Mouse (Mus musculus) stomach, embryonic 16.5 days (tissue): Measurements from ENCODE around the gene Dmrt2. TPM values are rescaled to one million over a fixed set of nuclear protein-coding genes. Genes with fewer than 3 reads are reported as not detected.

Experiments
- ATAC-seq: fragments of 200-750 bp; cut with Nextera tagmentation; 2 replicates; pipeline ENCODE4 v1.8.0; 2017; ENCODE audit warnings: moderate number of reproducible peaks, moderate TSS enrichment; ENCODE audit not compliant: insufficient read depth, low FRiP score
- H3K27ac ChIP-seq: fragments of 300-500 bp; sonication (generic); 2 replicates; pipeline ENCODE4 v1.5.1; 2014; ENCODE audit warnings: low read length
- H3K27me3 ChIP-seq: fragments of 300-500 bp; sonication (generic); 2 replicates; pipeline ENCODE4 v1.6.1; 2014; ENCODE audit warnings: low read length, control low read depth, mixed read lengths; ENCODE audit not compliant: control insufficient read depth, insufficient read depth
- H3K36me3 ChIP-seq: fragments of 300-500 bp; sonication (generic); 2 replicates; pipeline ENCODE4 v1.6.1; 2014; ENCODE audit warnings: low read length; ENCODE audit not compliant: control insufficient read depth, insufficient read depth
- H3K4me1 ChIP-seq: fragments of 300-500 bp; sonication (generic); 2 replicates; pipeline ENCODE4 v1.6.1; 2014; ENCODE audit warnings: low read length, control low read depth, mixed read lengths; ENCODE audit not compliant: control insufficient read depth, insufficient read depth
- H3K4me2 ChIP-seq: fragments of 300-500 bp; sonication (generic); 2 replicates; pipeline ENCODE4 v1.6.1; 2014; ENCODE audit warnings: low read depth, low read length, mixed read lengths
- H3K4me3 ChIP-seq: fragments of 300-500 bp; sonication (generic); replicated peaks from 2 replicates; pipeline ENCODE4 v1.5.1; 2014; ENCODE audit warnings: mild to moderate bottlenecking, low read length
- H3K9ac ChIP-seq: fragments of 300-500 bp; sonication (generic); 2 replicates; pipeline ENCODE4 v1.6.1; 2014; ENCODE audit warnings: low read length
- H3K9me3 ChIP-seq: fragments of 300-500 bp; sonication (generic); replicated peaks from 2 replicates; pipeline ENCODE4 v1.6.1; 2016; ENCODE audit warnings: low read length, control low read depth; ENCODE audit not compliant: control insufficient read depth
- WGBS: fragments of 180-500 bp; shearing (Covaris S2); extraction: QIAGEN DNeasy Blood & Tissue Kit; methylation state at CpG from one replicate; pipeline ENCODE4 v1.1.7; 2014; 5-methylcytosine and 5-hydroxymethylcytosine counted together
- polyA plus RNA-seq: library from polyadenylated mRNA; unstranded; fragments of >200 nt; fragmentation: Nextera tagmentation; extraction: Ambion mirVana; gene quantifications from 2 replicates; pipeline ENCODE4 v1.2.1, GENCODE M21; 2015

Dmrt2 gene
- polyA plus RNA-seq, 1 experiment from 2014 or later = 1.0 TPM

GRCm38 (mm10) chr19:25674056-25674420 is 1.8 kb downstream of the Dmrt2 start:
- ATAC-seq = no peak
- H3K9ac ChIP-seq = peak overlapping the region; percentile 59; the same call in 1 of the 2 replicates

DNA sequence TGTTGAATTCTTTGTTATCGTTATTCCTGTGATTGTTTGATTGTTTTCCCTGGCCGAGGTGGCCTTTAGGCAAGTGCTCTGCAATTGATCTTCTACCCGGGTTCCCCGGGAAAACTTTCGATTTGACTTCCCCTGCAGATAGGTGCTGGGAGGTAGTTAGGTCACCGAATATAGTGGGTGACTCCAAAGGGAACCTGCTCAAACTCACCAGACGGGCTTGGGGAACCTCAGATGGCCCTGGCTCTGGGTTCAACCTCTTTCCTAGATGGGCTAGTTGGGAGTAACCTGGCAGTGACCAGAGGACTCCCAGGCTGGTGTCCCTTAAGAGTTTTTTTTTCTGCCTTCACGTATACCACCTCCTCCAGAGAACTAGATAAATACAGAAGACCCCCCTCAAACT is 2.5 kb downstream of the Dmrt2 start:
- Histone ChIP-seq H3K27me3 (peaks cover 58% of the 10 kb centered on the region), H3K4me2 (peak overlapping the region; percentile 73; the same call in 1 of the 2 replicates)

More at GRCm38 (mm10) chr19:25674056-25674420, 1.8 kb downstream of the Dmrt2 start:
- no peaks in the 10 kb centered on the region for H3K9me3 ChIP-seq
- peaks cover 65% of the 10 kb centered on the region for H3K27me3 ChIP-seq
- H3K36me3 ChIP-seq = no peaks in the 10 kb centered on the region
- 3% methylated on average over 15 of the region's 15 CpGs for WGBS
- no peak overlapping the region for H3K27ac ChIP-seq
- H3K4me3 ChIP-seq = peak overlapping the region; percentile 48
- peaks cover 8% of the 10 kb centered on the region; the same call in 1 of the 2 replicates for H3K4me1 ChIP-seq
- peak overlapping the region; percentile 73 for H3K4me2 ChIP-seq

DNA sequence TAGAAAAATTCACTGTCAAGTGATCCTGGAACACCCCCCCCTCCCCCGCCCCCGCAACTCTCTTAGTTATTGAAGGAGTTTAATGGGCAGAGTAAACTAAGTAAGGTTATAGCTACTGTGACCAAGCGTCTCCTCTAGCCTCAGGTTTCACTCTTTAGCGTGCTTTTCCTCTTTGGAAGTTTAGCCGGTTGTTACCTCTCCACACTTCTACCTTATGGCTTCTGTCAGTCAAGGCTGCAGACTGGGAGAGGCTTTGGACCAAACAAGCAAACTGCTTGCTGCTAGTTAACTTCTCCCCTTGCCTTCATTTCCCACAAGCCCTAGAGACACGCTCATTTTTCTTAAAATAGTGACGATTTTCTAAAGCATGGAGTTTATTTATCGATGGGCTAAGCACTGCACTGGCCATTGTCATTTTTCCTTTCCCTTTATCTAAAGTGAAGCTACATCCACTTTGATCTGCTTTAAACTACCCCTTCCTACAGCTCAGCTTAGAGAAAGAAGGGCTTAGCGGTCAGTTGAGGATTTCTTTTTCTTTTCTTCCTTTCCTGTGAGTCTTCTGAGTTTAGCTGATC is 3.7 kb downstream of the Dmrt2 start:
- WGBS = 19% methylated on average over 9 of the region's 9 CpGs
- H3K27me3 ChIP-seq = peaks cover 48% of the 10 kb centered on the region
- H3K4me1 ChIP-seq = peaks cover 8% of the 10 kb centered on the region; the same call in 1 of the 2 replicates
- H3K36me3 ChIP-seq = no peaks in the 10 kb centered on the region
- H3K9ac ChIP-seq = no peak overlapping the region
- no peak overlapping the region for H3K4me3 ChIP-seq
- no peaks in the 10 kb centered on the region for H3K9me3 ChIP-seq
- no peak overlapping the region for H3K27ac ChIP-seq
- ATAC-seq = no peak
- no peak overlapping the region for H3K4me2 ChIP-seq

More for the DNA sequence above, 2.5 kb downstream of the Dmrt2 start:
- no peak for ATAC-seq
- Histone ChIP-seq H3K9me3 (no peaks in the 10 kb centered on the region), H3K9ac (no peak overlapping the region), H3K27ac (no peak overlapping the region), H3K4me1 (peaks cover 8% of the 10 kb centered on the region; the same call in 1 of the 2 replicates), H3K36me3 (no peaks in the 10 kb centered on the region), H3K4me3 (no peak overlapping the region)
- WGBS = 8% methylated on average over 8 of the region's 8 CpGs

- Histone ChIP-seq H3K4me2 (no peak overlapping the region), H3K9ac (no peak overlapping the region), H3K4me3 (no peak overlapping the region), H3K27me3 (no peaks in the 10 kb centered on the region), H3K9me3 (no peaks in the 10 kb centered on the region), H3K36me3 (no peaks in the 10 kb centered on the region), H3K27ac (no peak overlapping the region), H3K4me1 (no peaks in the 10 kb centered on the region)
- WGBS = 75% methylated on average over 14 of the region's 14 CpGs
- no peak for ATAC-seq
These were observed 26.6 kb downstream of the Dmrt2 start for GRCm38 (mm10) chr19:25698850-25699249.

DNA sequence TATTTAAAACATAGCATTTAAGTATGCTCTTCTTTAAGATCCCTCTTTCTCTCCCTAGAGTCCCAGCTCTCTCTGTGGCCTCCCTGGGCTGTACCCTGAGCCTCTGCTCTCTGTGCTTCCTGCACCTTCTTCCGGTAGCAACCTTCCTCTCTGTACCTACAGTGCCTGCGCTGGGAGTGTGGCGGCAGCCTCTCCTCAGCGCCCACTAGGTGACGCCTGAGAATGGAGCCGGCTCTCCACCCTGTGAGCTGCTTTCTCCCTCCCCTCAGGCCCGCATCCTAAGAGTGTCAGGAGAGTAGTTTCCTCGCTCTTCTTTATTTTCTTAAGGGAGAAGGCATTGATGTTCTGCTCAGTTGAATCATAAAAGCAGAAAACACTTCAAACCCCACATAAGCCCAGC is 41.2 kb downstream of the Dmrt2 start:
- ATAC-seq = peak; percentile 78; the same call in 1 of the 2 replicates
- no peaks in the 10 kb centered on the region for H3K27me3 ChIP-seq
- H3K4me1 ChIP-seq = no peaks in the 10 kb centered on the region
- H3K36me3 ChIP-seq = no peaks in the 10 kb centered on the region
- H3K27ac ChIP-seq = no peak overlapping the region
- H3K9ac ChIP-seq = no peak overlapping the region
- no peaks in the 10 kb centered on the region for H3K9me3 ChIP-seq
- no peak overlapping the region for H3K4me2 ChIP-seq
- 8% methylated on average over 8 of the region's 8 CpGs for WGBS
- H3K4me3 ChIP-seq = no peak overlapping the region

DNA sequence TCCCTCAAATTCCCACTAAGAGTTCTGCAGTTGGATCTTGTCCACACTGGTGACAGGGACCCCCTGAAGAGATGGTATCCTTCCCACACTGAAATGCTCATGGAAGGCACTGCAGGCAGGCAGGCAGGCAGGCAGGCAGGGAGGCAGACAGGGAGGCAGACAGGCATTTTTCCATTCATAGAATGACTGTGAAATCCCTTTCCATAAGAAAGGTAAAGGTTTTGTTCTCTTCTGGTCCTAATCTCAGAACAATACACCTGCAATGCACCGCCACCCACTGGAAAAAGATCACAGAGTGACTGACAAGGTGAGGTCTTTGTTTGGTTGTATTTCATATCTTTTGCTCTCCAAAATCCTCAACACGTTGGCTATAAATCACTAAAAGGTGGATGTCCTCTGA is 42.7 kb downstream of the Dmrt2 start:
- Histone ChIP-seq H3K9me3 (no peaks in the 10 kb centered on the region), H3K9ac (no peak overlapping the region), H3K4me1 (no peaks in the 10 kb centered on the region), H3K27ac (no peak overlapping the region), H3K36me3 (no peaks in the 10 kb centered on the region), H3K4me3 (no peak overlapping the region), H3K27me3 (no peaks in the 10 kb centered on the region), H3K4me2 (no peak overlapping the region)
- 54% methylated on average over 2 of the region's 2 CpGs for WGBS
- no peak for ATAC-seq

DNA sequence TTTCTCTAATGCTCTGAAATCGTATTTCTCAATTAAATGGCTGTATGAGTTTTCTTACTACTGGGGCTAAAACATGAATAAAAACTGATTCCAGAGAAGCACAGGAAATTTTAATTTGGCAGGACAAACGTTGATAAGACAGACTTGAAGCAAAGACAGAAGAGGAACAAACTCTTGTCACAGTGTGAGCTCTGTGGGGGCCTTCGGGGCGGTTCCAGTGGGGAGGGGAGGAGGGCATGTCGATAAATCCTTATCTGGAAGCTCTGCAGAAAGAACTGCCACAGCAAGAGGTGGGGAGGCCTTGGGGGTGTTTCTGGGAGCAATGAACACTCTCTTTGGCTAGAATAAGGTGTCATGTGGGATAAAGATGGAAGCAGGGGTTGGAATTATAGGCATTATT is 50.4 kb downstream of the Dmrt2 start:
- Histone ChIP-seq H3K4me3 (no peak overlapping the region), H3K9me3 (no peaks in the 10 kb centered on the region), H3K36me3 (no peaks in the 10 kb centered on the region), H3K27me3 (no peaks in the 10 kb centered on the region), H3K27ac (no peak overlapping the region), H3K9ac (no peak overlapping the region), H3K4me1 (no peaks in the 10 kb centered on the region), H3K4me2 (no peak overlapping the region)
- ATAC-seq = no peak
- 56% methylated on average over 5 of the region's 5 CpGs for WGBS

Other genes with a start within 250 kb of the Dmrt2 start
- not detected in 2 replicates for gene Dmrt1, start 166.8 kb upstream of the Dmrt2 start, polyA plus RNA-seq
- 0.19 and 0.27 TPM in 2 replicates for gene Dmrt3, start 62.1 kb upstream of the Dmrt2 start, polyA plus RNA-seq